Mouse (Mus musculus): ENCODE measurements around the gene Selenok.

DNA sequence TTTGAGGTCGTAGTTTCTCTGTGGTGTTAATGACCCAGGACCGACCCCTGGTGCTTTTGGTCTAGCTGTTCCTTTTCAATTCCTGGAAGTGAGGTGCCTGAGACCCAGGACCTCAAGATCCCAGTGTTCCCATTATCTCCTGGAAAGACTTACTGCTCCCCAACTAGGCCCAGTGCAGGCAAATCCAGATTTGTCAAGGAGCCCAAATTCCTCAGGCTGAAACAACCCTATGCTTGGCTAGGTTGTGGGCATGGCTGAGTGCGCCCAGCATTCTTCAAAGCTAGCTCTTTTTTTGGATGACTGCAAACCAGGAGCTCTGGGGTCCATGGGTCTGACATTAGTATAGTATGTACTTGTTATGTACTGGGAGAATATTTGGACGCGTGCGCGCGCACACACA is 51.3 kb downstream of the Selenok start:
- TF ChIP-seq CTCF (IDR thresholded peaks at IDR 0.05; ENCODE audit: low read depth) (no peak), EP300 (IDR thresholded peaks at IDR 0.05; ENCODE audit: low read depth) (no peak)
